Mouse (Mus musculus) c-Kit-positive CD71-negative TER-119-negative erythroid progenitor cells, embryonic 14.5 days (primary cell): Measurements from ENCODE around the gene Eri2.
"Not testable (repeated sequence)": the region's sequence is repeated elsewhere in the genome, so short reads cannot be mapped to it uniquely, and the experiment has no call there.

Experiments used
- DNase-seq: peaks from one replicate; pipeline ENCODE4 v3.0.0-alpha.2; 2013; ENCODE audit warnings: low read depth

The Eri2 gene

GRCm38 (mm10) chr7:119739798-119740468, 53.9 kb downstream of the Eri2 start:
- DNase-seq = not testable (repeated sequence)

DNA sequence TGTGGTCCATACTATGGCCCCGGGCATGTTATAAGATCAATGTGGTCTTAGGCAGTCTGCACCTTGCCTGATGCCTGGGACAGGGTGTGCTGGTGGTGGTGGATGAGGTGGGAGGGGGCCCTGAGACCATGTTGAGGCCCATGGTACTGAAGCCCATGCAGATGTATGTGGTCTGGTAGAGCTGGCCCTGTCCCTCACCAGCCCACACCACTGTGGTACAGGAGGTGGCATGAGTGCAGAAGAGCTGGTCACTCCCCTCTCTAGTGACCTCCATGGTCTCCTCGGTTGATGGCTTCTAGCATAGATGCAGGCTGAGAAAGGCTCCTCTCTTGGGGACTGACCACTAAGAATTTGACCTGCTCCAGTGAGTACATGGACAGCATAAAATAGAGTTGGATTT, 55.0 kb downstream of the Eri2 start:
- DNase-seq = no peak

- DNase-seq = peak; percentile 13
These were observed 62.6 kb downstream of the Eri2 start for GRCm38 (mm10) chr7:119731262-119731661.

DNA sequence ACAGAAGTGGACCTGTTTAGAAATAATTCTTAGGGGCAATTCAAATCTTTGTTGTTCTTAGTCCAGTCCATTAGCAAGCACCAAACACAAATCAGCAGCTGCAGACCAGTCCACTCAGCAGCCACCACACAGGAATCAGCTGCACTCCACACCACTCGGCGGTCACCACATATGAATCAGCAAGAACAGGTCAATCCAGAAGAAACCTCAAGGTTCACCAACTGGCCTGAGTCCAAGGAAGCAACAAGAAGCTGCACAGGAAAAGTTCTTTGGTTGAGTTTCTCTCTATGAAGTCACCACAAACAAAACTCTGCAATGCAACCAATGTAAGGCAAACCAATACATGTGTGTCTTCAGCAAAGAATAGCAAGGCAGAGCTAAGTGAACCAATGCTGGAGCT, 66.2 kb downstream of the Eri2 start:
- DNase-seq = no peak

GRCm38 (mm10) chr7:119720947-119721310, 72.9 kb downstream of the Eri2 start:
- no peak for DNase-seq

DNA sequence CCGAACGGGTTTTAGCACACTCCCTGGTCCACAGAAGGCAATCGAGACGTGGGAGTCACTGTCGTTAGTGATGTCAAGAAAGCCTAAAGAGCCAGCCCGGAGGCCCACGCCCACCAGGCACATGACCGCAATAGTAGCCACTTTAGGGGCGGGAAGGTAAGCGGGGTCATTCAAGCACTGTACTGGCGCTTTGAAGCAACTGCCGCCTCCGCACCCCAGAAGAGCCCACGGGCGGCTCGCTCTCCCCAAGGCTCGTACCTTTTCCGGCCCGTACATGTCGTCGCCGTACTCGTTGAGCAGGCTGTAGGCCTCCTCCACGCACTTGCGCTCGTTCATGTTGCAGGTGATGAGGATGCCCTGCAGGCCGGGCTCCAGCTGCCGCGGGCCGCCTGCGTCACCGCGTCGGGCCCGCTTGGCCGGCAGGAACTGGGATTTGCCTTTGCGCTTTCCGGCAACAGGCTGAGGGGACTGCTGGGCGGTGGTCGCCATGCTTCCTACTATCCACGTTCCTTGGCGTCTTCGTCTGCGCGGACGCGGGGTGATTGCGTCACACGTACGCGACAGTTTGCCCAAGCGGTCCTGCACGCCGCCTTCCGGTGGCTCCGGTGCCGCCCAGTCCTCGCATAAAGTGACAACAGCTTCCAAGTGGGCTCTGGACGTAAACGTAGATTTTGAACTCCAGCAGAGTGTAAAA, 73.5 kb downstream of the Eri2 start, which contains the start of gene Thumpd1:
Gene Thumpd1, minus strand, starts transcription at position 546 of the 694 bp plus-strand sequence.
- peak; percentile 85 for DNase-seq
